Mouse (Mus musculus): ENCODE results near the gene Med12l.
A peak's percentile ranks its signal among the peaks of the same experiment; 100 is the strongest.
"Not testable (repeated sequence)": the region's sequence is repeated elsewhere in the genome, so short reads cannot be mapped to it uniquely, and the experiment has no call there.

Med12l gene

GRCm38 (mm10) chr3:59101218-59101986 is 95.8 kb downstream of the Med12l start, which contains the start of gene Gpr171:
Gene Gpr171 (minus strand): TSS chr3:59101821.
- DNase-seq (ENCODE audit: low read depth, low spot score): no peak

GRCm38 (mm10) chr3:59102146-59102545 is 96.5 kb downstream of the Med12l start:
- no peak for DNase-seq (ENCODE audit: low read depth, low spot score)

- DNase-seq (ENCODE audit: low read depth, low spot score): no peak
Observed at GRCm38 (mm10) chr3:59104462-59104861, 98.8 kb downstream of the Med12l start.

- no peak for DNase-seq (ENCODE audit: low read depth, low spot score)
Observed at GRCm38 (mm10) chr3:59107439-59107838, 101.8 kb downstream of the Med12l start.

- DNase-seq (ENCODE audit: low read depth, low spot score): not testable (repeated sequence)
Observed at GRCm38 (mm10) chr3:59109834-59110233, 104.2 kb downstream of the Med12l start.

- no peak for DNase-seq (ENCODE audit: low read depth, low spot score)
Observed at GRCm38 (mm10) chr3:59111944-59112343, 106.3 kb downstream of the Med12l start.

- not testable (repeated sequence) for DNase-seq (ENCODE audit: low read depth, low spot score)
Observed at GRCm38 (mm10) chr3:59113291-59113690, 107.7 kb downstream of the Med12l start.

- DNase-seq (ENCODE audit: low read depth, low spot score): no peak
Observed at GRCm38 (mm10) chr3:59113973-59114517, 108.4 kb downstream of the Med12l start.

- DNase-seq (ENCODE audit: low read depth, low spot score): peak; percentile 49
Observed at GRCm38 (mm10) chr3:59121067-59121730, 115.6 kb downstream of the Med12l start.

- no peak for DNase-seq (ENCODE audit: low read depth, low spot score)
Observed at GRCm38 (mm10) chr3:59121780-59122449, 116.3 kb downstream of the Med12l start.

GRCm38 (mm10) chr3:59125022-59125421 is 119.4 kb downstream of the Med12l start:
- DNase-seq (ENCODE audit: low read depth, low spot score): no peak

- no peak for DNase-seq (ENCODE audit: low read depth, low spot score)
Observed at GRCm38 (mm10) chr3:59125783-59126555, 120.3 kb downstream of the Med12l start.

- DNase-seq (ENCODE audit: low read depth, low spot score): no peak
Observed at GRCm38 (mm10) chr3:59128681-59129080, 123.1 kb downstream of the Med12l start.

GRCm38 (mm10) chr3:59129547-59129946 is 123.9 kb downstream of the Med12l start:
- no peak for DNase-seq (ENCODE audit: low read depth, low spot score)

GRCm38 (mm10) chr3:59130431-59130830 is 124.8 kb downstream of the Med12l start:
- DNase-seq (ENCODE audit: low read depth, low spot score): no peak

- DNase-seq (ENCODE audit: low read depth, low spot score): no peak
Observed at GRCm38 (mm10) chr3:59131081-59131480, 125.5 kb downstream of the Med12l start.

GRCm38 (mm10) chr3:59131966-59132365 is 126.3 kb downstream of the Med12l start:
- no peak for DNase-seq (ENCODE audit: low read depth, low spot score)

GRCm38 (mm10) chr3:59133189-59133588 is 127.6 kb downstream of the Med12l start:
- DNase-seq (ENCODE audit: low read depth, low spot score): no peak

GRCm38 (mm10) chr3:59135911-59136653 is 130.5 kb downstream of the Med12l start:
- DNase-seq (ENCODE audit: low read depth, low spot score): no peak

- DNase-seq (ENCODE audit: low read depth, low spot score): no peak
Observed at GRCm38 (mm10) chr3:59138946-59139468, 133.4 kb downstream of the Med12l start.

Measured in mesoderm, embryonic 11.5 days (tissue).